Mouse (Mus musculus): Measurements from ENCODE around the gene Cnst. TPM values are rescaled to one million over a fixed set of nuclear protein-coding genes. Genes with fewer than 3 reads are reported as not detected.

Gene Cnst
- total RNA-seq, 4 experiments from 2014 or later, result 18.4 to 30.6 (median 23.5) TPM

DNA sequence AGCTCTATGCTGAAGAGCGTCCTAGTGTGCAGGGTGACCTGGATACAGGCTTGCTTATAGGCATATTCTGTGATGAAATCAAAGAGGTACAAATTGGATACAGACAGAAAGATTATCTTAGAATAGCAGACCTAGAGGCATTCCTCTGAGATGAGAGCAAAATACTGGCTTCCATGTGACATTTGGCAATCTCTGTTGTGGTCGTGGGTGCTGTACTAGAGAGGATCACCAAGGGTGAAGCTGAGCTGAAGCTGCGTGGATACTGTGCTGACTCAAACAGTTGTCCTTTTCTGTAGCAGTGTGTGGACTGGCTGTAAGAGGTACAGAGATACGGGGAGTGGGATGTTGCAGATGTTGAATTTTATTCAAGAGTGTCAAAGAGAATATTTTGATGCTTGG lies 7.8 kb downstream of the Cnst start:
- no peak for DNase-seq

DNA sequence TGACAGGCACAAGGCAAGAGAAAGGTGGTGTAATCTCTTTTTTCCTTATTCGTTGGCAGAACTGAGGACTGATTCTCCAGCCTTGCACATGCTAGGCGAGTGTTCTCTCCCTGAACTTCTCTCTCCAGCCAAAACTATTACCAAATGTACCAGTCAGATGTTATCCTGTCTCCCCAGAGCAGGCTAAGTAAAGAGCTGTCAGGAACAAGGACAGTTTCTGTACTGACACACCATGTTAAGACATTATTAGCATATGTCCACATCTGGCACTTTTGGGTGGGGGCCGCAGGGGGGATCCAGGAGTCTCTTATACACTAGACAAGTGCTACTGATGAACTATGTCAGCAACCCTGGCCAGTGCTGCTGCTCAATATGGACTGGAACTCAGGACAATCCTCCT lies 10.8 kb downstream of the Cnst start:
- DNase-seq, result no peak

DNA sequence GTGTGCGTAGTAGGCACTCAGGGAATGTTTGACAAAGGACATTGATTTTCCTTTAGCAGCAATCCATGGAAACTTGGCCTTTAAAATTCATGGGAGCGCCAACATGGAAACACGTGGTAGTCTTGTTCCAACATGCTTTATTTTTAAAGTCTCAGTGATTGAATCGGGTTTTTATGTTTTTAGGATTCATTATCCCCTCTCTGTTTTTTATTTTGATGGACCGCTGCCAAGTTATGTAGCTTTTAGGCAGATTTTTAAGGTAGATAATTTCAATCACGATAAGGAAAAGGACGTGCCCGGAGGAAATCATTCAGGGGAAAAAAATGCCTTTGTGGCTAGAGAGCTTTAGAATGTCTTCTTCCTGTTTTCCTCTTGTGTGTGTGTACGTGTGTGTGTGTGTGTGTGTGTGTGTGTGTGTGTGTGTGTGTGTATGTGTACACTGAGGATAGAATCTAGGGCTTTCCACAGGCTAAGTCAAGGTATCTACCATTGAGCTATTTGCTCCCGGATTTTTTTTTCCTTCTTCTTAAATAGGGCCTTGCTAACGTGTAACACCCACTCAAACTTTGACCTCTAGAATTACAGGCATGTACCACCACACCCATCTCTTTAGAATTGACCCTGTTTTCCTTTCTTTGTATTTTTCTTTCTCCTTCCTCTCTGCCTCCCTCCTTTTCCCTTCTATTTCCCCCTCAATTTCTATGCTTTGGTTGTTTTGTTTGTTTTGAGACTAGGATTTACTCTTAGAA lies 13.4 kb downstream of the Cnst start:
- no peak for DNase-seq

DNA sequence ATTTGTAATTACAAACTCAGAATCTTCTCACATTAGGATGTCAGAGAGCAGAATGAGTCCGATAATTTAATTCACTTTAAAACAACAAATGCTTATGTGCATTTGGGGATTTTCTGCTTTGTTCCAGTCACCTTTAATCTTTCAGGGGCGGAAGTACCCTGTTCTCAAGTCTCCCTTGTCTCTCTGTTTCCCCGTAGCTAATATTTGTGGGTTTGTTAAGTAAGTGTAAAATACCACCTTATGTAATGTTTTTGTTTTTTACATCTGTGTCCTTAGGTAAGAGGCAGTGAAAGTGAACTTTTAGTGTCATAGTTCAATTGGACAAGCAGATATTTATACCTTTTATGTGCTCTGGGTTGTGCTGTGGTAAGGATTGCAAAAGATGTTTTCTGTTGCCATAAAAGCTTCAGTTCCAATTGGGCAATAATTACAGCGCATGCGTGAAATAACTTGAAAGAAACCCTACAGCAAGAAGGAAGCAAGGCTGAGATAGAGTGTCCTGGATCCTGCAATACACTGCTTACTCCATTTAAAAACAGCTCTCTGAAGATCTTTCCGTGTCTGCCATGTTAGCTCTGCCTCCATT lies 14.8 kb downstream of the Cnst start:
- DNase-seq, result no peak

DNA sequence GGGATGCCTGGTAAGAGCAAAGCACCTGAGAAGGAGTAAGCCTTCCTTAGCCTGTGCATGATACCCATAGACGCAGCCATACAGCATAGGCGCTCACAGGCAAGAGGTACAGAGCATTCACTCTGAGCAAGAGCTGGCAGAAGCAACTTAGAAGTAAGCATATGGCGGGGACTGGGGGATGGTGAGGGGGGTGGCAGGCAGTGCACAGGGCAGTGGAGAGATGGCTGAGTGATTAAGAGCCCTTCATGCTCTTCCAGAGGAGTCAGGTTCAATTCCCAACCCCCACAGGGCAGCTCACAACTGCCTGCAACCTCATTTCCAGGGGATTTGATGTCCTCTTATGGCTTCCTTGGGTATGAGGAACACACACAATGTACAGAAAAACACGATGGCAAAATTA lies 17.0 kb downstream of the Cnst start:
- no peak for DNase-seq

DNA sequence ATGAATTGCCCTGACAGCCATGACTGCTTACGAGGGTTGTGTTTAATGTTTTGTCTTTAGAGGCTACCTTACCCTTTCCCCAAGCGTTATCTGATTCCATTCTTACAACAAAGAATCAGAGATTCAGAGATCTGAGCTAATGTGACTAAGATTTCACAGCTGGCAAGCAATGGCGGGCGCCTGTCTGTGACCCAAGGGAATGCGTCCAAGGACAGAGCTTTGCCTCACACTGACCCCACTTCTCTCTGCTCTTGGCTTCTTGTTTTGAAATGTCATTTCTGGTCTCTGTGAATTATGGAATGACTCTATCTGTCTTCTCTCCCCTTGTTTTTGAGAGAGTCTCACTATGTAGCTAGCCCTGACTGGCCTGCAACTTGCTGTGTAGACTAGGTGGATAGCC lies 17.8 kb downstream of the Cnst start:
- DNase-seq, result peak; percentile 67

DNA sequence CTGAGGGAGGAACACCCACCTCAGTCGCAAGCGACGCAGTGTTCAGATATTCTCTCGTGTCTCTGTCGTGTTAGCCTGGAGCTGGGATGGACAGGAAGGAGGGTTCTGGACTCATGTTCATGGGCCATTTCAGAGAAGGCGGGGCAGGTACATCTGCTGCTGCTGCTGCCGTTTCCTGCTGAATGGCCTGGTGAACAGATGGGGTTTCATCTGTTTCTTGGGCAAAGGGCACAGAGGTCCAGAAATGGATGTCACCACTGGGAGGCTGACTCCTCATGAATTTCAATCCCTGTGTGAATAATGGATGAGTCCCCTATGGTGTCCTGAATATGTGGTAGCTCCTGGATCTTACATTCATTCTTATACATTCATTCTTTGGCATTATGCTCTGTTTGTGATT lies 21.4 kb downstream of the Cnst start:
- no peak for DNase-seq

DNA sequence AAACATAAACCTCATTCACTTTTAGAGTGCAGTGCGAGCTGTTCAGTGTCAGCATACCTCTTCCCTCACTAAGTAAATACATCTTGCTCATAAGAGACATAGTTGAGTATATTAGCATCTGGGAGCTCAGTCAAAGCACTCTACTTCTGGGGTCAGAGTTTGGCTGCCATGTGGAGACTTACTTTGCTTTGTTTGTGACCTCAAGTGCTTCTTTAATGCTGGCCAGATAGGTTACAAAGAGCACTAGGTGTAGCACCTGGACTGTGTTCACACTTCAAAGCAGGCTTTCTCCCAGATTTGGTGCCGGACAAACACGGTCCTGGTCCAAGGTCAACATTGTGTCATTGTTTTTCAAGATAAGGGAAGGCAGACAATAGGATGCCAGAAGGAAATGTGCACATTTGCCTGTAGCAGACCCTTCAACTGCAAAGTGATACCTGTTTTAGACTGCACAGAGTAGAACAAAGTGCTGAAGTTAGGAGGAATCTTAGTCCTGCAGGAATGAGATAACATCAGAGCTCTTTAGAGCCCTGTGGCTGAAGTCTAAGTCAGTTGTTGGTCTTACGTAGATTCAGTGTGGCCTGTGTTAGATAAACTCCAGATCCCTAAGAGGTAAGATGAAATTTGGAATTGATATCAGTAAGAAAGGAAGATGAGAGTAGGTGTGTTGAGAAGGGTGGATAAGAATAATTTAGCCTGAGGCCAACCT lies 22.7 kb downstream of the Cnst start:
- no peak for DNase-seq

DNA sequence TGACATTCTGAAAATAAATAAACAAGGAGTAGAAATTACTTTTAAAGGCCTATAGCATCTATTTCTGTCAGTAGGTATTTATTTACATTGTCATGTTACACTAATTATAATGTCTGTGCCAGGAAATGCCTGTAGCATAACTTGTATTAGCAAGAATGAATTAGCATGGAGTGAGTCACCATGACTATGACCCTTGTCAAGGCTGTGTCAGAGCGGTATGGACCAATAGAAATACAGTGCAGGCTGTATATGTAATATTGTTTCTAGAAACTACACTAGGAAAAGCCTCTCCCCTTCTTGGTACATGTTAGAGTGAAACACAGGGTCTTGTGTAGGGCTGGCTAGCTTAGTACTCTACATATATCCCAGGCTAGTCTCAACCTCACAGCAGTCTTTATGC lies 24.3 kb downstream of the Cnst start:
- no peak for DNase-seq

DNA sequence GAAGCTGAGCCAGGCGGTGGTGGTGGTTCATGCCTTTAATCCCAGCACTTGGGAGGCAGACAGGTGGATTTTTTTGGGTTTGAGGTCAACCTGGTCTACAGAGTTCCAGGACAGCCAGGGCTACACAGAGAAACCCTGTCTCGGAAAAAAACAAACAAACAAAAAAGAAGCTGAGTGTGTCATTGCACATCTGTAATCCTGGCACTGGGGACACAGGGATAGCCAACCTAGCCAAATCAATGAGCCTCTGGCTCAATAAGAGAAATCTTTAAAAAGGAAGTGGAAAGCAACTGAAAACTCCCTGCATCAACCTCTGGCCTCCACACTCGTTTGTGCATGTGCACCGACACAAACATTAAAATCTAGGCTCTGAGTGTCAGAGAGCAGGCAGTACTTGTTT lies 25.5 kb downstream of the Cnst start:
- DNase-seq, result no peak

DNA sequence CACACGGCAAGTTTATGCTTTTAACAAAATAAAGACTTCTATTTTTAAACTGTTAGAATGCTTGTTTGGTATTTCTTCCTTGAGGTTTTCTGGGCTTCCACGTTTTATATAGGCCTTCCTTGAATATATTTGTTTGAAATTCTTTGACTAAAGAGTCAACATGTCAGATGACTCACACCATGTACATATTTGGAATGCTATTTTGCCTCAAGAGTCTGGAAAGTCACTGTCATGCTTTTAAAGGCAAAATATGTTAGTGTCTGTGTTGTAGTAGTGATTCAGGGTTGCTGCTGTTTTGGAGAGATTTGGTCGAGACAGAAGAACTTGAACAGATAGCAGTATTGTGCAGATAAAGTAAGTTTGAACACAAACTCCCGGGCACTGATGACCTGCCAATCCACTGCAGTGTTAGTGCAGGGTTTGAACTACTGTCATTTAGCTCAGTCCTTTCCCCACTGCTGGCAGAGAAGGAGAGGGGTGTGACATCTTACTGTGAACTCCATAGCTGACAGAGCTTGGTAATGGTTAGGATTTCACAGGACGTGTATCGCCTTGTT lies 27.6 kb downstream of the Cnst start:
- no peak for DNase-seq

DNA sequence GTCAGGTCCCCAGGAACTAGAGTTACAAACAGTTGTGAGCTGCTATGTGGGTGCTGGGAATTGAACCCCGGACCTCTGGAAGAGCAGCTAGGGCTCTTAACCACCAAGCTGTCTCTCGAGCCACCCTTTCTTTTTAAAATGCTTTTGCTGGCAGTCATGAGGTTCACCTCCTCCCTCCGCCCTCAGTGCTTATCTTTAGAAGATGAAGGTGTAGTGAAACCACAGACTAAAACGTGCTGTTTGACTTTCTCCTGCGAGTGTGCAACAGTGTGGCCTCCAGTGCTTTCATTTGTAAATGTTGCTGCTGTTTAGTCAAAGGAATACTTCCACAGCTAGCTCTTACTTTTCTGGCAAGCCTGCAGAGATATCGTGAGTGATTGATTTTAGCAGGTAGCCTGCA lies 32.5 kb downstream of the Cnst start:
- no peak for DNase-seq

DNA sequence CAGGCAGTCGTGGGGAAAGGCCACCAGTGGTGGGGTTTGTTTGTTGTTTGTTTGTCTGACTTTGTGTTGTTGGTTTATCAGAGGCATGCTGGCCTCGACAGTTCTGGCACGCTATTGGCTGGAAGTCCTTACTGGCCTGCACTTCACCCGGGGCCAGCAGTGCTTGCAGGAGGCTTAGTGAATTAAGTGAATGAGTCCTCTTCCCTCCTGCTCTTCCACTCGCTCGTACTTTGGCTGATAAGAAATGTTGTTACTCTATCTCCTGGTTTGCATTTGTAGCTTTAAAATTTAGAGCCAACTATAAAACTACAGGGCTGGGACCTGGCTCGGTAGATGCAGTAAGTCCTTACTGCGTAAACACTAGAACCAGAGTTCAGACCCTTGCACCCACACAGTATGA lies 34.0 kb downstream of the Cnst start:
- no peak for DNase-seq

DNA sequence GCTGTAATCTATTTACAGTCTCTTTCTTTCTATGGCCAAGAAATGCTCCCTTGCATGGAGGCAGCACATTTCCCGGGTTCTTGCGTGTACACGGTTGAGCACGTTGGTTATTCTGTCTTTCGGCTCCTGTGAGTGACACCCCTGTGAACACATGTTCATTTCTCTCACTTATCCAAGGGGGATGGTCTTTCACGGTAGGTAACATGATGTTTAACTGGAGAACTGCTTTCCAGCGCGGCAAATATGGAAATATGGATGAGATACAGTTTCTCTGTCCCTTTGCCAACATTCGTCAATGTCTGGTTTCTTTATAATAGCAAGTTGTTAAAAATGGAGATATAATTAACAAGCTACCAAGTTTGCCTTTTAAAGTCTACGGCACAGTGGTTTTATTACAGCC lies 35.3 kb downstream of the Cnst start:
- no peak for DNase-seq

DNA sequence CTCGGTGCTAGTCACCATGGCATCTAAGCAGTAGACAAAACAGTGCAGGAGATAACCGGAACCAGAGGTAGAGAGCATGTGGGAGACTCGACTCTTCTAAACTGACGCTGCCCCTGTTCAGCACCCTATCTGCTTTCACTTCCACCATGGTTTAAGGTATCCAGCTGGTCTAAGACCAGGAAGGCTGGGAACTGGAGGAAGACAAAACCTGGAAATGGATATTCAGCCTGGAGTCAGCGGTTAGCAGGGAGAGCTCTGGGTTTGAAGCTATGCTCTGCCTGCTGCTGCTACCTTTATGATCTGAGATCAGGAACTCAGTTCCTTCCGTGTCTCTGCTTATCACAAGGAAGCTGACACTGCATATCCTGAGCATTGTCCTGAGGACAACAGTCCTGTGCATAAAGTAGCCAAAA lies 35.9 kb downstream of the Cnst start:
- no peak for DNase-seq

DNA sequence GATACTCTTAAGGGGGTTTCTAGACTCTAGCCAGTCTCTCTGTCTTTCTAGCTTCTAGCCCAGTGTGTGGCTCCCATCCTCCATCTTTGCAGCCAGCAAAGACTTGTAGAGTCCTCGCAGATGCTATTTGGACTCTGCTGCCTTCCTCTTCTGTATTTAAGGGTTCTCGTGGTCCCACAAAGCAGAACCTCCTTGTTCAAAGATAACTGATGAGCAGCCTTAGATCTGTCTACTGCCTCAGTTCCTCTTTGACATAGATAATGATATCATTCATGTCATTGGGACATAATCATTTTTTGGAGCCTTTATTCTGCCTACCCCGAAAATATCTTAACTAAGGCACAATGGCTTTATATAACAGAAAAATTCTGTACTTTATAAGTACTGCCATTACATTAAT lies 36.9 kb downstream of the Cnst start:
- no peak for DNase-seq

DNA sequence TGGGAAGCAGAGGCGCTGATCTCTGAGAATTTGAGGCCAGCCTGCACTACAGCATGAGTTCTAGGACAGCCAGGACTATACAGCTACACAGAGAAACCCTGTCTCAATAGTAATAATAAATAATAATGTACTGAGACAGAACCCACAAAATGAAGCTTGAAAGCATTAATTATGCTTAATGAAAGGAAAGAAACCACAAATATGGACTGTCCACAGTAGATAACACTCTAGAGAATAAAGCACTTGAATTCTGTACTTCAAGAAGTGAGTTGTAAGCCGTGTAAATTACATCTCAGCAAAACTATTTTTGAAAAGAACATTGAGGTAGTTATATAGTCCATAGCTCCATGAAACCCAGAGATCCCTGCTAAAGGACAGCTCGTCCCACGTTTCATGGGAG lies 38.0 kb downstream of the Cnst start:
- DNase-seq, result no peak

DNA sequence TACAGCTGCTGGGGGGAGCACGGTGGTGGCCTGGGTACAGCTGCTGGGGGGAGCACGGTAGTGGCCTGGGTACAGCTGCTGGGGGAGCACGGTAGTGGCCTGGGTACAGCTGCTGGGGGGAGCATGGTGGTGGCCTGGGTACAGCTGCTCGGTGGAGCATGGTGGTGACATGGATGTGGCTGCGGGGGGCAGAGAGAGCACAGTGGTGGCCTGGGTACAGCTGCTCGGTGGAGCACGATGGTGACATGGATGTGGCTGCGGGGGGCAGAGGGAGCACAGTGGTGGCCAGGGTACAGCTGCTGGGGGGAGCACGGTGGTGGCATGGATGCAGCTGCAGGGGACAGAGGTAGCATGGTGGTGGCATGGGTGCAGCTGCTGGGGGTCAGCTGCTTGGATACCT lies 39.5 kb downstream of the Cnst start:
- DNase-seq, result no peak

DNA sequence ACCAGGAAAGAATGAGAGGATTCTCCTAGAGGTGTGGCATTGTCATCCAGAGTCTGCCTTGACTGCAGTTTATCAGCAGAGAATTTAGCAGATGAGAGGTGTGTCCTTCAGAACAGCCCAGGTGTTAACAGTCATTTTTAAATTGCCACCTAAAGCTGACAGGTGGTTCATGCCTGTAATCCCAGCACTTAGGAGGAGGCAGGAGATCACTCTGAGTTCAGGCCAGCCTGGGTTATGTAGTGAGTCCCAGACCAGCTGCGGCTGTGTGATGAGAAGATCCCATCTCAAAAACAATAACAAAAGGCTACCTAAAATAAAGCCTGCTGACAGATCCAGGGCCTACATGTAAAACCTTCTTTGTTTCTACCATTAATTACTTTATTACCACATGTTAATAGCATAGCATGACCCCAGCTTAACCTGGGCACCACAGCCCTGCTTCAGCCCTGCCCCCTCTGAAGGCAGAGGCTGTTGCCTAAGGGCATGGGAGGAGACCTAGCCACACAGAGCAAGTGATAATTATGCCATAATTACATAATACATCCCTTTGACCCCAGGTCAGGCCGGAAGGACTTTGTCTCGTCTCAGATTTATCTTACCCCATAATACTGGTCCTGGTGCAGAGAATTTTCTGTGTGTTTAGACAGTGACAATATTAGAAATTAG lies 40.4 kb downstream of the Cnst start:
- DNase-seq, result no peak

DNA sequence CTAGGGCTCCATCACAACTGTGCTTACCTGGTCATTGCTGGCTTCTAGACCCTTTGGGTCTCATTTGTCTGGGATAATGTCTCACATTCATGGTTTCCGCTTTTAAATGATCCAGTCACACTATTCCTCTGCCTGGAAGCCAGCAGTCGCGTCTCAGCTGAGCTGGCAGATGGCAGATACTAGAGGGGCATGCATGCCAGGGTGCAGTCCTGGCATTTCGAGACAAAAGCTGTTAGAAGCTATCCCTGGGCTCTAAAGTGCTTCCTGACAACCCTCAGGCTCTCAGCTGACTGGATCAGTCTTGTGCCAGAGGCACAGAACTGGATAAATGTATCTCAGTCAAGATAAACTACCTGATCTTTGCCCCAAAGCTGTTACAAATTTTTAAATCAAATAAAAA lies 42.1 kb downstream of the Cnst start:
- no peak for DNase-seq

DNA sequence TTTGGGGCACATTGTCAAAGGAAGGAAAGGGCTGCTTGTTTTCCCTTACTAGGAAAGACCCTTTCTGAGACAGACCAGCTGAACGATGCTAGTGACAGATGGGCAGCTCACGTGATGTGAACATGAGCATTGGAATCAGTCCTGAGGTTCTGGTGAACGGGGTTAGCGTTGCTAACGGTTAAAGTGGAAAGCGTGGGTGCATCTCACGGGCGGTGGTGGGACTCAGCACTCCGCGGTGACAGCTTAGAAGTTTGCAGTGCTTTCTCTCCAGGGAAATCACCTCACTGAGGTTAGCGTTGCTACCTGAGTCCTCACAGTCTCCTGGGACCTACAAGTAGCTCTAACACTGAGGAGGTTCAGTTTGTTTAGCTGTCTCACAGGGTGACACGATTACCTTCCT lies 45.5 kb downstream of the Cnst start:
- no peak for DNase-seq

DNA sequence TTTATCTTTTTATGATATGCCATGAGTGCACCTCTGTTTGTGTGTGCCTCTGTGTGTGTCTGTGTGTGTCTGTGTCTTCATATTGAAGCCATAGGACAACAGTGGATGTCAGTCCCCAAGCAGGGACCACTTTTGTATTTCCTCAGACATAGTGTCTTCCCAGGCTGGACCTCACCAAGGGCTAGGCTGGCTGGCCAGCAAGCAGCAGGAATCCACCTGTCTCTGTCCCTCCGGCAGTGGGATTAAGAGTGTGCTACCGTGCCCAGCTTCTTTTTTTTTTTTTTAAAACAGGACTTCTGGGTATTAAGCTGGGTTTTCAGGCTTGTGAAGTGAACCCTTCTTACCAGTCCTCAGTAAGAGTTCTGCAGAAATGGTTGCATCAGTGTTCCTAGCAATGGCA lies 46.0 kb downstream of the Cnst start:
- no peak for DNase-seq

DNA sequence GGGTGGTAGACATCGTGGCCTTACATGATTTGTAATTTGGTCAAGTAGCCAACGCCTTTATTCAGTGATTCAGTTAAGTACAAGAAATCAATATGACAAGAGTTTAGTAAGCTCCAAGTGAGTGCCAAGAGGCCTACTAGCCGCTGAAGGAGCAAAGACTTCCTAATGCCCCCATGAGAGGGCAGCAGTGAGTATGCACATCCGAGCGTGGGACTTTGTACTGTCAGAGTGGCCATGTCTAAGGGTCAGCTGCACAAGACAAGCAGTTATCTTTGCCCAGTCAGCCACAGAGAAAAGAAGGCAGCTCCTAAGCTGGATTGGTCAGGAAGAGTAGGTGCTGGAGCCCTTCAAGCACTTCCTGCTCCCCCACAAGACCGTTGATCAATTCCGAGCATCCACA lies 46.8 kb downstream of the Cnst start:
- DNase-seq, result no peak

Data from adrenal gland, adult 8-10 months (tissue).